Mouse (Mus musculus): ENCODE data around the gene Rbfox1.

Gene Rbfox1

DNA sequence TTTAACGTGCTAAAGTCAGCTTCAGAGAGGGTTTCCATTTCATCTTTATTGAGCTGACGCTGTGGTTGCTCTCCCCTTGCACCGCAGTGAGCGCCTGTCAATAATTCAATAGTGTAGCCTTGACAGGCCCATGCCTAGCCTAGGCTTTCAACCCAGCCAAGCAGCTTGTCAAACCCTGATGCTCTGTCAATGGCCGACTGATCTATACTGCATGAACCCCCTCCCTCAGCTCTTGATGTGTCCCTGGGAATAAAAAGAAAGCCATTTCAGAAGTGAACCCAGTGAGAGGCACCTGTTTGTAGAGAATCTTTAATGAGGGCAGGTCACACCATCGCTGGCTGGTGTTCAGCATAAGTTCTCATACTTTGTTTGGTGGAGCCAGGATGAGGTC lies 1274.7 kb downstream of the Rbfox1 start:
- DNase-seq = no peak

DNA sequence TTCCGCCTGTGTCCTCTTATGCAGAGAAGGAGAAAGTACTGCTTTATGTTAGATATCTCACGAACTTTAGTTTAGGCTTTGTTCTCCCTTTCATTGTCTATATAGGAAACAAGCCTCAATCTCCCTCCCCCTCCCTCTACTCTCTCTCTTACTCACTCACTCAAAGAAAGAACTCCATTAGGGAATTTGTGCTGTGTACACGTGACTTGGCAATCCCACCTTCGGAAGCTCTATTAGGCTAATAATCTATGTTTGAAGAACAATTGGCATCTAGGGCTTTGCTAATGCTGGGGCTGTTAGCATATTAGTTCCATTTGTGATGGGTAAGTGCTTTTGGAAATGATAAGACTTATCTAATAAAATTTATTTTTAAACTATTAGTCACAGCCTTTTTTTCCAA lies 1277.0 kb downstream of the Rbfox1 start:
- no peak for DNase-seq

DNA sequence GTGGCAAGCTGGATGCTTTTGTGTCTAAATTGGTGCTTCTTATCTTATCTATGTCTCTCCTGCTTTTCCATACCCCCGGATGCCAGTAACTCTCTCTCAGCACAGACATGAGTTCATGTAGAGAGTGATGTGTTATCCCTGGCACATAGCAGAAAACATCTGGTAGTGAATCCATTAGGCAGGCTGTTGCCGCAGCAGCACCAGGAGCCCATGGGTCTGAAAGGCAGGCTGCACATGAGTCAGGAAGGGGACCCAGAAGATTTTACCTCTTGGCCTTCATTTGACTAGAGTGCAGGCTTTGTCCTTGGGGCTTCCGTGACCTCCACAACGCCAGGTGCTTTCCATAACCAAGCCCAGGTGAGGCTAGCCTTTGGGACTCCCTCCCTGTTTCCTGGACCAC lies 1278.5 kb downstream of the Rbfox1 start:
- no peak for DNase-seq

GRCm38 (mm10) chr16:7164153-7164737 lies 1279.1 kb downstream of the Rbfox1 start:
- no peak for DNase-seq

DNA sequence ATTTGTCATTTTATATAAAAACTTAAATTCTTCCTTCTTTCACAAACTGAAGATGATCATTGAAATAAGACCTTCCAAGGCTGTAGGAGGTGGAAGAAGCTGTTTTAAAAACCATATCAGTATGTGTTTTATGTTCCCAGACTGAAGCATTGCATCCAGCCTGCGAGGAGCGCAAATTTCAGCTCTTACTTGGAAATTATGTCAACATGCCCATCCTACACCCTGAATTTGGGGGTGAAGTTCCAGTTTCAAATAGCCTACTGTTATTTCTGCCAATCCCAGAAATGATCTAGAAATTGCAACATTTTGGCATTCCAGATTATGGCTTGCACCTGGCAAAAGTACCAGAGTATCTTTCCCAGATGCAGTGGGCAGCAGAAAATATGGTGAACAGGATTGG lies 1290.8 kb downstream of the Rbfox1 start:
- DNase-seq = no peak

DNA sequence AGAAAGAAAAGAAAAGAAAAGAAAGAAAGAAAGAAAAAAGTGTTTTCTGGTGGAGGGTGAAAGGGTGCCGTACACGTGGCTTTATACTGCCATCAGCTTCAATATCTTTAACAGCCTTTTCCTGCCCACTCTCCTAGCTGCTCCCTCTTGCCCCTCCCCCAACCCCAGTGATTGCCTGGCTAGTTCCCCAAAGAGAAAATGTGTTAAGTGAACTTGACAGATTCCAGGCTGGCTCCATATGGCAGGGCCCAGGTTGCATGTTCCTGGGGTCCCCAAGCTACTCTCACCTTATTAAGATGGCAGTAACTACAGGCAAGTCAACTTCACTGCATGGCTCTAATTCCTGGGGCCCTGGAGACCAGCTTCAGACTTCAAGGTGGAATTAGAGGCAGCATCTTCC lies 1302.6 kb downstream of the Rbfox1 start:
- DNase-seq = peak; percentile 12 to 27

DNA sequence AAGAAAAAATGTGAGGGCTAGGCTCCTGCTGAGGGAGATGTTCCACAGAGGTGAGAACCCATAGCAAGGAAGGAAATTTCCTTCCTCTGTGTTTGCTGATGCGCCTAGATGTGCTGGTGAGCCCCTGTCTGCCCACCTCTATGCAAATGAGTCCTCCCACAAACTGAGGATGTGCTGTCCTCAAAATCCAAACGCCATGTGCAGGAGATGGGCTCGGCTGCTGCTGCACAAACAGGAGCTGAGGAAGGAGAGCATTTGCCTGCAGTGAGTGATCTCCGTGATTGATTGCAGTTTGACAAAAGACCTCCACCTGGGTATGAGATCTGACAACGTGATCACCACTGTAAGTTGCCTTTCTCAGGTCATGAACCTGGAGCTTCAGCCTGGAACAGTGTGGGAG lies 1308.4 kb downstream of the Rbfox1 start:
- peak in 1 of 2 experiments; percentile 3 for DNase-seq

DNA sequence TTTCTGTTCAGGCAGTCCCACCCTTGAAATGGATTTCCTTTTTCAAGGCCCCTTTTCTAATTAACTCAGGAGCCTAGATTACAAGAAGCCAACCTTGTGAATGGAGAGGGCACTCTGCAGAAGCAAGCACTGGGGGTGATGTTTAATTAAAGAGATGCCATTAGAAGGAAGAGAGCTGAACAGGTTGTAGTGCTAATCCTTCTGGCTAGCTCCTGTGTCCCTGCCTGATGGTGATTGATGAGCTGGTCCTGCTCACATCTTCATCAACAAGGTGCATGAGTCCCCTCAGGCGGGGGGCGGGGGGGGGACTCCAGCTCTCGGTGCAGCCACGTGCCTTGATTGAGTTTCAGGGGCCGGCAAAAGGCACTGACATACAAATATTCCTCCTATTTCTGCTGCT lies 1312.8 kb downstream of the Rbfox1 start:
- DNase-seq = no peak

GRCm38 (mm10) chr16:7200239-7200638 lies 1315.1 kb downstream of the Rbfox1 start:
- no peak for DNase-seq

GRCm38 (mm10) chr16:7201816-7202215 lies 1316.7 kb downstream of the Rbfox1 start:
- DNase-seq = peak; percentile 47 to 53

- no peak for DNase-seq
Observed at GRCm38 (mm10) chr16:7206116-7206900, 1321.2 kb downstream of the Rbfox1 start.

DNA sequence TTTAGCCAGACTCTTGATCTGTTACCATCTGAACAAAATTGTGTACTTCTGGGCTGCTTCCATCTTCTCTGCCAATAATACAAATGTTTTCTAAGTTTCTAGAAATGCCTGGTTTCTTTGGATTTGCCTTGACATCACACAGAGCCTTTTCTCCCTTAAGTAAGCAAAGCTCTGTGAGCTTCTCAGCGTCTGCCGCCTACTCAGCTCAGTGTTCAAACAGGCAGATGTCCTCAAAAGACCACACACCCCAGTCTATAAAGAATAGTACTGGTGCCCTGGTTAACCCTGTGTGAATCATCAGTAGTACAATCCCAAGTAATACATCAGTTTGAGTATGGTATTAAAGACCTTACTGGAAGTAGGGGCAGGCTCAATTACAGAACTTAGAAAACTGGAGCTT lies 1322.4 kb downstream of the Rbfox1 start:
- no peak for DNase-seq

DNA sequence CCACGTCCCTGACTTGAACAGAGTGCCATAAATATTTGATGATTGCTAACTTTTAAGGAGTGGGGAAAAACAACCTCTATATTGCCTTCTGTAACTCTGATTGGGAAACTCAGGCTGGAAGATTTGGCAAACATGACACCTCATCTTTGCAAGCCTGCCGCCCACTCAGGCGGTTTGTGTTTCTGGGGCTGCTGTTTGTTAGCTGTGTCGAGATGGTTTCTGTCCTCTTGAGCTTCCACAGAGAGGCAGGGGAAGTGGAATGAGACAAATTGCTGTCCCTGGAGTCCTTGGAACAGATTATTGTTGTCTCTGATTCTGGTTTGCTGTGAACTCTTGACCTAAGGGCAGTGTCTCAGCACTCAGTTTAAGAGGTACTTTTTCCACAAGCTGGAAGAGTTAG lies 1327.6 kb downstream of the Rbfox1 start:
- DNase-seq = no peak

DNA sequence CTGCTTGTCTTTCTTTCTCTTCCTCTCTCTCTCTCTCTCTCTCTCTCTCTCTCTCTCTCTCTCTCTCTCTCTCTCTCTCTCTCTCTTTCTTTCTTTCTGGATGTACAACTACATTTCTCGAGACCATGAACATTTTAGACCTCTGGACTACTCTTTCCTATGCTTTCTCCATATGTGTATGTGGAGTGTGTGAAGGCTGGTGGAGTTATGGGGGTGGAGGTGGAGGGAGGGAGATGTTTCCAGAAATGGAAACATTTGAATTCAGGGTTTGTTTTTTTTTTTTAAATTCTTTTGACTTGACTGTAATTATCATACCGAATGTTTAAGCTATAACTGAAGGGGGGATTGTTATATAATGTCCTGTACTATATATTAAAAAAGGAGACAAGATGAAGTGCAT lies 1338.1 kb downstream of the Rbfox1 start:
- no peak for DNase-seq

DNA sequence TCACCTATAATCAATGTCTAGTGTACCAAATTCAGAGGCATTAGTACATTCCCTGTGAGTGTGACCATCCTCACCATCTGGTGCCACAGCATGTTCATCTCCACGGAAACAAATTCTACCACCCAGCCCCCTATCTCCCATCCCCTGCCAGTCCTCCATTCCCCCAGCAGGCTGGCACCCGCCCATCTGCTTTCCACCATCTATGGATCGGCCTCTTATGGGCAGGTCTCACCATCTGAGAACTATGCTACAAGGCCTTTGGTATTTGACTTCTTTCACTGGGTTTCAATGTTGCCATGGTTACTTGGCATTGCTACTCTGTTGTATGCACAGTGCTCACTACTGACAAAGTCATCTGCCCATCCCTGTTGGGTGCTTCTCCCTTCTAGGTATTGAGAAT lies 1340.8 kb downstream of the Rbfox1 start:
- DNase-seq = no peak

DNA sequence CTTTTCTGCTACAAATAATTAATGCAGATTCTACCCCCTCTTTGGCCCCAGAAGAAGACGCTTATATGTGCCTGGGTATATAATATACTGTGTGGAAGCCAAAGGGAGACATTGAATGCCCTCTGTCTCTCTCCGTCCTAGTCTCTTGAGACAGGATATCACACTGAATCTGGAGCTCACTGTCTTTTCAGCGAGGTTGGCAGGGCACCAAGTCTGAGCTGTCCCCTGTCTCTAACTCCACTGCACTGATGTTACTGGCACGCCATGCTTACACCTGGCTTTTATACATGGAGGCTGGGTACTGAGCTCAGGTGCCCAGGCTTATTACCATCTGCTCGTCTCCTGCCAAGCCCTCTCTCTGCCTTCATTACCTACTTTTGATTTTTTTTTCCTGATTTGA lies 1343.1 kb downstream of the Rbfox1 start:
- DNase-seq = no peak

DNA sequence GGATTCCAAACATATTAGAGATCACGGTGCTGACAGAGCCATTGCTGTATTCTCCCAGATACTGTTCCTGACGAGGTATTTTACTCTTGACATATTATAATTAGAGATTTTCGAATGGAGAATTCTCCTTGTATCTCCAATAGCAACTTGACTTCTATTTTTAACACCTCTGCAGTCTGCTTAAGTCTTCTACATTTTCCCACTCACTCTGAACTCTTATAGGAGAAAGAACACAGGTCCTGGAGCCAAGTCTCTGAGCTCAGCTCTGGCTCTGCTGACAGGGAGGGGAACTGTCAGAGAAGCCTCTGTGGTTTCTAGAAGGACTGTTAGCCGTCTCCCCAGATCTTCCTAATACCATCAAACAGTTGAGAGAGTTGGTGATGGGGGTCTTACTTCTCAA lies 1344.1 kb downstream of the Rbfox1 start:
- DNase-seq = no peak

DNA sequence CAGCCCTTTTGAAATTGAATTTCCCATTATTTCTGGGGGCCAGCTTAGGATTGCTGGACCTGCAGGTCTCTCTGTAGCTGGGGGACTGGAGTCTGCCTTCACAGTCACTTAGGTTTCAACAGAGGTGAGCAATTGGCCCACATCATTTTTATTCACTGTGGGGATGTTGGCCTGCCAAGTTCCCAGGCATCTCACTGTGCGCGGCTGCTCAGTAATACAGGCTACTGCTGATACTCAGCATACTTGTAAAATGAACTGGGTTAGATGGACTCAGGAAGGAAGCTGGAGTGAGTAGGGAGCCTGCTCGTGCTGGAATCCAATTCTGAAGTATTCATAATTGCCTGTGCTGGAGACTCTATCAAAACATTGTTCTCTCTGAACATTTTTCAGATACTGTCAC lies 1356.5 kb downstream of the Rbfox1 start:
- DNase-seq = no peak

- DNase-seq = no peak
Observed at GRCm38 (mm10) chr16:7242501-7242900, 1357.3 kb downstream of the Rbfox1 start.

GRCm38 (mm10) chr16:7244382-7244781 lies 1359.2 kb downstream of the Rbfox1 start:
- DNase-seq = no peak

- no peak for DNase-seq
Observed at GRCm38 (mm10) chr16:7251696-7252095, 1366.5 kb downstream of the Rbfox1 start.

GRCm38 (mm10) chr16:7257366-7257765 lies 1372.2 kb downstream of the Rbfox1 start:
- DNase-seq = no peak

DNA sequence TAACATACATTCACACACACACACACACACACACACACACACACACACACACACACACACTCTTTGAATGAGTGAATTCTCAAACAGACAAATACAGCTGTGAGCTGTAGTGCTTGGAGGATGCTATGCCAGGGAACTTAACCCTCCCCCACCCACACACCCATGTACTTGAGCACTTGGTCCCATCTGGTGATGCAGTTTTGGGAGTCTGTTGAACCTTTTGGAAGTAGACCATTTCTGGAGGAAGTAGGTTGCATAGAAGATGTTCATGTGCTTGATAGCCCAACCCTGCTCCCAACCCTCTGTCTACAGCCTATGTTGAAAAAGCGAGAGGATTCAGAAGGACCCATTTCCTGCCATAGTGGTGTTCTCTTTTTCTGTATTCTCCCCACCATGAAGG lies 1378.1 kb downstream of the Rbfox1 start:
- DNase-seq = no peak

DNA sequence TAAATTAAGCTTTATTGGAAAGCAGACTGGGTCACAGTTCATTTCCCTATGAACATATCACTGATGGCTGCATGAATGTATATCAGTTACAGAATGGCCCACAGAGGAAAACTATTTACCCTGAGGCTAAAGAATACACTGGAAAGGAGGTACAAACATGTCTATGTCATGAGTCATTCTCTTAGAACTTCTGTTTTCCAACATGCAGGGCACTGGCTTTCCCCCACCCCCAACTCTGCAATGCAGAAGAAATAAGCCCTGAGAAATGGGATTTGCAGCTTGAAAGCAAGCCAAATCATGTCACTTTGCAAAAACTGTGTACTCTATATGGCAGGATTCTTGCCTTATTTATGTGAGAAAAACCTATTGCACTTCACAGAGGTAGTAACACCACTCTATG lies 1380.6 kb downstream of the Rbfox1 start:
- DNase-seq = no peak

GRCm38 (mm10) chr16:7275501-7275900 lies 1390.3 kb downstream of the Rbfox1 start:
- no peak for DNase-seq
